Mouse (Mus musculus): ENCODE data around the gene Mrpl48.
A peak's percentile ranks its signal among the peaks of the same experiment; 100 is the strongest.

Gene Mrpl48

DNA sequence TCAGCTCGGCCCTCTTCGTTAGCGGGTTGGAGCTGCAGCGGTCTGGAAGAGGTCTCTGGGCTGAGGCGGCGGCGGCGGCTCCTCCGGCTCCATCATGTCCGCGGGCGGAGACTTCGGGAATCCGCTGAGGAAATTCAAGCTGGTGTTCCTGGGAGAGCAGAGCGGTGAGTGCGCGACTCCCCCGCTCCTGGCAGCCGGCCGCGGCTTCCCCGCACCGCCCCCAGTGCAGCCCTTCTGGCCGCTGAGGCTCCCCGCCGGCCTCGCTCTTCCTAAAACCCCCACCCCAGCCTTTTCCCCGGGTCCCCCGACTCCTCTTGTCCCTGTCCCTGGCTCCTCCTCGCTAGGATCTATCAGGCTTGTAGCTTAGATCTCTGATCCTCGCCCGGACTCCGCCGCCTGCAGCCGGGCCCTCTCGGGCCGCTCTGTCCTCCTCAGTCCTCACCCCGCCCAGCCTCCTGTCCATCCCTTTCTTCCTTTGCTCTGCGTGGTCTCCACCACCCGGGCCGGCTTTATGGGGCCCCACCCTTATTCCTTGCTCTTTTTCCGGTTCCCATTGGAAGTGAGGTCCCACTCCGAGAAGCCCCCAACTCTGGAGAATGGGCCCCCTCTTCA, at the start of gene Mrpl48:
TSS of gene Mrpl48 (minus strand) at position 172 of the 612 bp plus-strand sequence.
- DNase-seq = peak; percentile 18

- no peak for DNase-seq
These were observed 48.6 kb upstream of the Mrpl48 start for GRCm38 (mm10) chr7:100656739-100657138.

GRCm38 (mm10) chr7:100654441-100654840, 46.3 kb upstream of the Mrpl48 start:
- DNase-seq = no peak

GRCm38 (mm10) chr7:100653480-100654266, 45.6 kb upstream of the Mrpl48 start:
- no peak for DNase-seq

DNA sequence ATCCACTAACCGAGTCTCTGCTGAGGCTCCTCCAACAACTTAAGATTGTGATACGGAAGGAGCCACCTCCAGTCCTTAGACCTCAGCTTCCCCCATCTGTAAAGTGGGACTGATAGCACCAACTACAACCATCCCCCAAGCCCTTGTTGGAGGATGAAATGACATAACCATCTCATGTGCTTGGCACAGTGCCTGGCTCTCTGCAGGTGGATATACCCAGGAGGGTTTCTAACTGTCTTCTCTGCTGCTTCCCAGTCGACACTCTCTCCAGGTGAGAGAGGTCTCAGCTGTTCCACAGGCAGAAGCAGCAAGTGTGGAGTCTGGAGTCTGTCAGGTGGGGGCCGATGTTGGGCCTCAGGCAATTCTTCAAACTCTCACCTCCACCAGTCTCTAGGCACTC, 42.9 kb upstream of the Mrpl48 start:
- no peak for DNase-seq

DNA sequence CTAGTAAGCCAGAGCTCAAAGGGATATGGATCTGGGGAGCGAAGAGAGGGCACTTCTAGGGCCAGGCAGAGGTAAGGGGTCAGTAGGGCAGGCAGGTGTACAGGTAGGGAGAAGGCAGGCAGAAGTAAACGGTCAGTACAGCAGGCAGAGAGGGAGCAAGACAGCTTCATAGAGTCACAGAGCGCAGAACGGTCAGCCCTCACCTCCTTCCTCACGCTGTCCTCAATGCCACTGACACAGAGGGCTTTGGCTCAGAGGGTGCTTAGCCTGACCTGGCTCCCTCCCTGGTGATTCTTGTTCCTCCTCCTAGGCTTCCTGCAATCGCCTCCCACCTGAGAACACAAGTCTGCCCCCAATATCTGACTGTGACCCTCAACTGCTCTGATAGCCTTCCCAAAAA, 42.3 kb upstream of the Mrpl48 start:
- DNase-seq = no peak

GRCm38 (mm10) chr7:100649826-100650225, 41.7 kb upstream of the Mrpl48 start:
- DNase-seq = no peak

- no peak for DNase-seq
These were observed 41.0 kb upstream of the Mrpl48 start for GRCm38 (mm10) chr7:100649095-100649494.

DNA sequence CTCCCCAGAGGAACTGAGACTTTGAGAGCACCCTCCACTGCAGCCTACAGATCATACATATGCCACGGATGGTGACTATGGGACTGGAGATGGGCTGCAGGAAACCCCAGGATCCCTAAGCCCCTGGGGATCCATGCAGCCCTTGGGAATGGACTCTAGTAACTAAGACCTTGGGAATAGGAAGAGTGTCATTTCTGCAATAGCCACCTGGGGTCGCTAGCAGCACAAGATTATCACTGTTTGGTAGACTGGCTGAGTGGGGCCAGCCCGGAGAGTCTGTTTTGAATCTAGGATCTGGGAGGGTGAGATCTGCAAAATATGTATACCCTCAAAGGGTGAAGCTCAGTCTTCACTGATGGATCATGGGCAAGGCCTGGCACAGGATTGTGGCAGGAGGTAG, 37.0 kb upstream of the Mrpl48 start:
- peak; percentile 36 for DNase-seq

DNA sequence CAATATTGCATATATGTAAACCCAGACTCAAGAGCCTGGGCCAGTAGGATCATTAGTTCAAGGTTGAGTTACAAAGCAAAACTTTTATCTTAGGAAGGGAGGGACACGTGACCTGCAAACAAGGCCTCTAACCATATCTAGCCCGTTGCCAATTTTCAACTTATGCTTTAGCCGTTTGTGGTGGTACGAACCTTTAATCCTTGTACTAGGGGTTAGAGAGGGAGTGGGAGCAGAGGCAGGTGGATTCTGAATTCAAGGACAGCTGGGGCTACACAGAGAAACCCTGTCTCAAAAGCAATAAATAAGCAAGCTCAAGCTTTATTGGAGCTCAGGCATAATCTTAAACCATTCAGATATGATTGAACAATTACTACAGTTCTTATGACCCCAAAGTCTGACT, 34.3 kb upstream of the Mrpl48 start:
- DNase-seq = no peak

- DNase-seq = peak; percentile 42
These were observed 29.6 kb upstream of the Mrpl48 start for GRCm38 (mm10) chr7:100637657-100638056.

DNA sequence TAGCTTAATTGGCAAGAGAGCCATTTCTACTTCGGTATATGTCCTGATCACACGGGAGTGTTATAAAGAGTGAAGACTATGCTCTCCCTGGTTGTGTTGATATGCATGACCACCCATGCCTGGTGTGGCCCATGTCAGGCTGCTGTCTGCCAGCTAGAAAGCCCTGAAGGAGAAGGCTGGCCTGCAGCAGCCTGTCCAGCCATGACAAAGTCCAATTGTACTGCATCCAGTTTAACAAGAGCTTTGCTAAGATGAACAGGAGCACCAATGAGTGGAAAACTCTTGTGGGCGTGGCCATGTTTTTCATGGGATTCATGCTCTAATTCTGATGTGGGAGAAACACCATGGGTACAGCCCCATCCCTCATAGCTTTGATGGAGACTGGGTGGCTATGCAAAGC, 16.4 kb upstream of the Mrpl48 start:
- no peak for DNase-seq

- no peak for DNase-seq
These were observed 14.2 kb upstream of the Mrpl48 start for GRCm38 (mm10) chr7:100622277-100622676.

DNA sequence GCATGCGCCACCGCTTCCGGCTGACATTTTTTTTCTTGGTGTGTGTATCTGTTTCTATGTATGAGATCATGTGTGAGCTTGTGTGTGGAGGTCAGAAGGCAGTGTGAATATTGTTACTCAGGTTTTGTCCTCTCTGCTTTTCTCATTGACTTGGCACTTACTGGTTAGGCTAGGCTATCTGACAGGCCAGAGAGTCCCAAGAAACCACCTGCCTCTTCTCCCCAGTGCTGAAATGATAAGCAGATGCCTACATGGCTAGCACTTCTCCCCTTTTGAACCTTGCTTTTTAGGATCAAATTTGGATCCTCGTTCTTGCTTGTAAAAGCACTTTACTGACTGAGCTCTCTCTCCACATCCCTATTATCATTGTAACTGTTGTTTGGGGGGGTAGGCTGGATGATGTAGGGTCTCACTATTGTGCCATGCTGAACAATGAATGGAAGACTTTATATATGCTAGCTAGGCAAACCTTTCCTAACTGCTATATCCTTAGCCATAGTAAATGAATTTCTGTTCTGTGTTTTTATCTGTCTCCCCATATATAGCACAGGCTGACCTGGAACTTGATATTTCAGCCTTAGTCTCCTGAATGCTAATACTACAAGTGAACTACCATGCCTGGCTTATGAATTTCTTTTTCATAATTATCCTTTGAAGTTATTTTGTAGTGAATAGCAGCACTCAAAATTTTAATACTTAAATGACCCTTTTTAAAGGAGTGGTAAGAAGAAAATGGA, 8.2 kb upstream of the Mrpl48 start:
- DNase-seq = no peak

DNA sequence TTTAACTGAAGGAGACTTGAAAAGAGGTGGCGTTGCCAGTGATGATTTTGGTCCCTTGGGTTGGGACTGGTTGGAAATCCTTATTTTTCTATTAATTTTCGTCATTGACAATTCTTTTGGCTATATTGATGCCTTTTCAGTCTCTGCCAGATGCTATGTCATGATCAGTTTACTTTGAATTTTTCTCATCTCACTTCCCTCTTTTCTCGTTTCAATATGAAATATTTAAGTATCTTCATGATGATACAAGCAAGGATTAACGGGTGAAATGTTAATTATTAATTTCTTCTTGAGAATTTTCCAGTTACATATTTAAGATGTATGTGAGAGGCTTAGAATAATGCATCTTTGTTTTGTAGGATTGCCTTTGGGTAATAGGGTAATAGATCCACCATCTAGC, 809 bp upstream of the Mrpl48 start:
- DNase-seq = no peak

DNA sequence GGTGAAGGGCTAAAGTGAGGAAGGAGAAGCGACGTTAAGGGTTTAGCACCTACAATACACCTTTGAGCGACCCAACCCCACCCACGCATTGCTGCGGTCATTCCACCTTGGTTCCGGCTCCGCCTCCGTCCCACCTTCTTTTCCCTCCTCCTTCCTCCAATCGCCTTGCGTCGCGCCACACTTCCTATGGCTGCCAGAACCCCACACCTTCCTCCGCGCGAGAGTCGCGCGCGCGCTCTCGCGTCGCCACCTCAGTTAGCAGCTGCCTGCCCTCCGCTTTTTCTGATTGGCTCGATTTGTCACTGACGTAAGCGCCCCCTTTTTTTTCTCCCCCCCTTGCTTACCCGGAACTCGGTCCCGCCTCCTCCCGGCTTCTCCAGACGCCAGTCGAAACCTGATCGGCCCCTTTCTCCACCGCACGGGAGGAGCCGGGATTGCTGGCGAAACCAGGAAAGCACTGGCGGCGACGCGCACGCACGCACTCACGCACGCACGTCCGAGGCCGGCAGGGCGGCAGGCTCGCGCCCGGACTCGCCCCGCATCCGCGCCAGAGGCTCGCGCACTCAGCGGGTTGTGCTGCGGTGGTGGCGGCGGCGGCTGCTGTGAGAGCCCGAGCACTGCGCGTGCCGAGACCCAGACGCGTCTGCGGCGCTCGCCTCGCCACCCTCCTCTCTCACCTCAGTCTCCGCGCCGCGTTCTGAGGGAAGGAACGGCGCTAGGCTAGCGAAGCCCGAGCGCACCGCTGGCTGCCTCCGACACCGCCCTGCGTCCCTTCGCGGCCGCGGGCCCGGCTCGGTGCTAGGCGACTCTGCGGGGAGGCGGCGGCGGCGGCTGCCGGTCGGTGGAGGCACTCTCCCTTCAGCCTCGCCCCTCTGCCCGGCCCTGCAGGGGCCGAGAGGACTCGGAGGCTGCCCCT, 629 bp downstream of the Mrpl48 start, which contains the start of gene Rab6a:
TSS of gene Rab6a (plus strand) at position 197 of the 916 bp plus-strand sequence.
- peak; percentile 91 for DNase-seq

- no peak for DNase-seq
These were observed 7.9 kb downstream of the Mrpl48 start for GRCm38 (mm10) chr7:100600211-100600610.

GRCm38 (mm10) chr7:100593349-100593748, 14.8 kb downstream of the Mrpl48 start:
- DNase-seq = no peak

- DNase-seq = no peak
These were observed 16.6 kb downstream of the Mrpl48 start for GRCm38 (mm10) chr7:100591522-100591852.

DNA sequence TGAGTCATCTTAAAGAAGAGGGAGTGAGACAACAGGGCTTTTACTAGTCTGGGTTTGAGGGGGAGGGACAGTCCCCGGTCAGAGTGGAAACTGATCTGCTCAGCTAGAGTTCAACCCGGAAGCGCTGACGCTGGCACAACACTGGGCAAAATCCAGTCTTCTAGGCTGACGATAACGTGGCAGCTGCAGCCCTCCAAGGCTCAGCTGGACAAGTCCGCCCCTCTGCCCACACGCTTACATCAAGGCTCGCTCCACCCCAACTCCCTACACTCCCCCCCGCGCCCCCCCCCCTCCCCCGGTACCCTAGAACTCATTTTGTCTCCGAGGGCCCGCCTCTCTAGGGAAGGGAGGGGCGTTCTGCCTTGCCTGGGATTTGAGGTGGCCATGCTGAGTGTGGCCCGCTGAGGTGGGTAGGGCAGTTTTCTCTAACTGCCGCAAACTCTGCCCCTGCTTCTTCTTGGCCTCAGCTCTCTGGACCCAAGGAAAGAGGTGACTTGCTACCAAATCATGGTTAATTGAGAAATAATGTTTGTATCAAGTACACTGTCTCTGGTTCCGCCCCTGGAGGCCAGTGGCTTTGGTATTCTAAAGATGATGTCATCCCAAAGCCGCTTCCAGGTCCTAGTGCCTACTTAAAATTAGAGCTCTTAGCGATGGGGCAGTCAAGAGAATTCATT, 17.1 kb downstream of the Mrpl48 start:
- peak; percentile 76 for DNase-seq

DNA sequence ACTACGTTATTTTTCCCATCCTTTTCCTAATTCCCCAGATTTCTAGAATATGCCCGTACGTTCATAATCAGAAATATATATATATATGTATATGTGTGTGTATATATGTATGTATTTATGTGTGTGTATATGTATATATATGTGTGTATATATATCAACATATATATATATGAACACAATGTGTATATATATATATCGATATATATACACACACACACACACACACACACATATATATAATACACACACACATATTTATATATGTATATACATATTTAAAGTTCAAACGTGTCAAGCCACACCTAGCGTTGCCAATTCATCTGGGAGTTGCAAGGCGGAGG, 17.6 kb downstream of the Mrpl48 start:
- no peak for DNase-seq

- no peak for DNase-seq
These were observed 18.3 kb downstream of the Mrpl48 start for GRCm38 (mm10) chr7:100589816-100590215.
